ENCODE assay signal across 23 mouse cellular contexts in genomic region chr12:113428901-113429300, GRCm38 (mm10).
DNase-seq lines count a peak whose midpoint lies in the region; TF ChIP-seq lines count a peak whose summit lies in the region.
"Had no signal": no experiment of that assay in that cellular context is flagged by ENCODE, and none has a peak within 500 bp of the region (broad histone marks: within the 10 kb centered on the region; RNA-seq: fewer than 3 reads in every experiment).

No protein-coding gene starts in this region.

- H3K4me1 ChIP-seq in lung, adult 2 months (ENCODE audit: control insufficient read depth, insufficient read depth, low read length), result no peaks in the 10 kb centered on the region
- H3K4me1 ChIP-seq in CH12.LX (ENCODE audit: control insufficient read depth in 1 of 2, insufficient read depth in 2 of 2), result no peaks in the 10 kb centered on the region
- H3K4me1 ChIP-seq in small intestine, adult 2 months (ENCODE audit: control insufficient read depth, insufficient read depth, insufficient read length, low read length), result no peaks in the 10 kb centered on the region
- H3K4me1 ChIP-seq: embryonic facial prominence, embryonic 12.5 days; embryonic facial prominence, embryonic 15.5 days; heart, embryonic 10.5 days; heart, embryonic 13.5 days had no signal

- dilution Hi-C loops in CH12.LX (cut with MboI; ENCODE audit: extremely low pct_ligation_motif_present, extremely low pct_unique_long_range_greater_than_20kb, low sequenced_read_pairs), result no loop called here

- peak overlapping the region; percentile 100 for H3K9ac ChIP-seq in CH12.LX (ENCODE audit: insufficient read depth, low read depth)
- H3K9ac ChIP-seq: embryonic facial prominence, embryonic 12.5 days; embryonic facial prominence, embryonic 15.5 days; forebrain, postnatal 0 days; heart, embryonic 13.5 days; hindbrain, embryonic 14.5 days had no signal

- TF ChIP-seq EP300 in CH12.LX (IDR thresholded peaks at IDR 0.05; ENCODE audit: low read length), result no peak

- WGBS in lung, adult 2 months, result 79% methylated on average over 2 of the region's 2 CpGs
- 78% methylated on average over 2 of the region's 2 CpGs for WGBS in small intestine, adult 2 months

- in situ Hi-C loops in CH12.LX (cut with MboI; ENCODE audit: low pct_ligation_motif_present, low pct_unique_long_range_greater_than_20kb, low sequenced_read_pairs), result loop anchor here (25.0 kb wide), 2 partner anchors 167 to 1733 kb away; no protein-coding TSS in a partner anchor

- no peaks in the 10 kb centered on the region for H3K9me3 ChIP-seq in CH12.LX (replicated peaks; ENCODE audit: low read length)
- H3K9me3 ChIP-seq: embryonic facial prominence, embryonic 15.5 days; heart, embryonic 10.5 days had no signal

- no peak for TF ChIP-seq RAD21 in CH12.LX (IDR thresholded peaks at IDR 0.05; ENCODE audit: low read depth, low read length)

- peak overlapping the region; percentile 41 for H3K4me3 ChIP-seq in lung, adult 2 months (replicated peaks; ENCODE audit: extremely low read depth, low read depth, low read length)
- peak overlapping the region; percentile 64 to 81 (median 78) for H3K4me3 ChIP-seq in CH12.LX (replicated peaks in 1 of 3; ENCODE audit: low read depth in 2 of 3, low read length in 2 of 3, poor library complexity in 1 of 3)
- peak overlapping the region; percentile 31 for H3K4me3 ChIP-seq in small intestine, adult 2 months (ENCODE audit: low read depth, low read length)
- H3K4me3 ChIP-seq: embryonic facial prominence, embryonic 12.5 days; embryonic facial prominence, embryonic 15.5 days; heart, adult 2 months; heart, embryonic 10.5 days; heart, embryonic 13.5 days had no signal

- peaks cover 42% of the 10 kb centered on the region for H3K79me2 ChIP-seq in CH12.LX (replicated peaks; ENCODE audit: control insufficient read depth, extremely low read depth, insufficient read depth, poor library complexity, severe bottlenecking)

- H3K27ac ChIP-seq in CH12.LX (ENCODE audit: insufficient read depth, low read depth), result peak overlapping the region; percentile 98
- peak overlapping the region; percentile 57; the same call in 1 of the 2 replicates for H3K27ac ChIP-seq in small intestine, adult 2 months (ENCODE audit: insufficient read depth, low read depth, low read length)
- H3K27ac ChIP-seq: embryonic facial prominence, embryonic 12.5 days; embryonic facial prominence, embryonic 15.5 days; heart, adult 2 months; heart, embryonic 10.5 days; heart, embryonic 13.5 days; hindbrain, embryonic 14.5 days; hindbrain, postnatal 0 days had no signal

- no peak for TF ChIP-seq CTCF in lung, adult 2 months (IDR thresholded peaks at IDR 0.05; ENCODE audit: insufficient read depth, low read length)
- TF ChIP-seq CTCF in CH12.LX (conservative IDR thresholded peaks at IDR 0.05 in 1 of 2, IDR thresholded peaks at IDR 0.05 in 1 of 2; ENCODE audit: low read depth in 2 of 2, low read length in 2 of 2), result no peak
- TF ChIP-seq CTCF in small intestine, adult 2 months (IDR thresholded peaks at IDR 0.05; ENCODE audit: extremely low read depth, insufficient read length, insufficient replicate concordance, low read depth, low read length), result no peak

- DNase-seq in lung, adult 2 months, result no peak
- no peak for DNase-seq in lung, adult 18-20 months
- DNase-seq in B cell, adult 2 months, result peak; percentile 37 to 53
- no peak for DNase-seq in CH12.LX (ENCODE audit: extremely low read depth)
- no peak for DNase-seq in adrenal gland, postnatal 4 days (ENCODE audit: low spot score in 2 of 2)
- DNase-seq: adrenal gland, postnatal 10 days; cerebellum, adult 11 months; cerebellum, adult 2 months; cerebellum, adult 9-11 months; cerebellum, postnatal 25 days; forebrain, postnatal 0 days; gastrocnemius, postnatal 36 days; heart, adult 2 months; heart, postnatal 14 days; heart, postnatal 4 days had no signal

- no peak overlapping the region for H3K4me2 ChIP-seq in CH12.LX (ENCODE audit: insufficient read depth, low read depth, poor library complexity, severe bottlenecking)
- H3K4me2 ChIP-seq: embryonic facial prominence, embryonic 12.5 days; embryonic facial prominence, embryonic 15.5 days; heart, embryonic 13.5 days; hindbrain, embryonic 14.5 days had no signal

- TF ChIP-seq POLR2A in lung, adult 2 months (IDR thresholded peaks at IDR 0.05; ENCODE audit: borderline replicate concordance, extremely low read depth, low read depth, low read length), result no peak
- peak; percentile 32; the same call in 1 of the 2 replicates for TF ChIP-seq POLR2A in CH12.LX (IDR thresholded peaks at IDR 0.05; ENCODE audit: low read depth, low read length)
- no peak for TF ChIP-seq POLR2A in small intestine, adult 2 months (IDR thresholded peaks at IDR 0.05; ENCODE audit: low read depth, low read length)

- H3K27me3 ChIP-seq in CH12.LX (replicated peaks), result no peaks in the 10 kb centered on the region
- no peaks in the 10 kb centered on the region for H3K27me3 ChIP-seq in small intestine, adult 2 months (ENCODE audit: control insufficient read depth, insufficient read depth, low read length)
- H3K27me3 ChIP-seq: embryonic facial prominence, embryonic 12.5 days; embryonic facial prominence, embryonic 15.5 days; heart, embryonic 13.5 days had no signal

- peaks cover 23 to 34% of the 10 kb centered on the region in 2 experiments for H3K36me3 ChIP-seq in CH12.LX (replicated peaks in 1 of 2; ENCODE audit: control insufficient read depth in 1 of 2, insufficient read depth in 1 of 2, low read length in 1 of 2)
- H3K36me3 ChIP-seq in small intestine, adult 2 months (ENCODE audit: control insufficient read depth, insufficient read depth, low read length), result no peaks in the 10 kb centered on the region
- H3K36me3 ChIP-seq: embryonic facial prominence, embryonic 12.5 days; embryonic facial prominence, embryonic 15.5 days; G1E; heart, embryonic 10.5 days; heart, embryonic 13.5 days had no signal

TF ChIP-seq in CH12.LX, 34 proteins besides CTCF, POLR2A, EP300 and RAD21:
- TF ChIP-seq NRF1 (IDR thresholded peaks at IDR 0.05; ENCODE audit: low read depth, low read length), result no peak
- TF ChIP-seq CHD1 (IDR thresholded peaks at IDR 0.05; ENCODE audit: low read depth, low read length), result no peak
- peak; percentile 38; the same call in 1 of the 2 replicates for TF ChIP-seq CHD2 (IDR thresholded peaks at IDR 0.05; ENCODE audit: low read length)
- no peak for TF ChIP-seq MXI1 (IDR thresholded peaks at IDR 0.05; ENCODE audit: low read depth, low read length)
- 0 out of 2 replicates have a peak, but pooled peaks have one; percentile 15 for TF ChIP-seq TBP (conservative IDR thresholded peaks at IDR 0.05; ENCODE audit: low read depth, low read length)
- TF ChIP-seq ELF1 (IDR thresholded peaks at IDR 0.05; ENCODE audit: low read depth, low read length), result no peak
- TF ChIP-seq JUN (IDR thresholded peaks at IDR 0.05; ENCODE audit: insufficient read depth, low read depth, low read length), result no peak
- TF ChIP-seq KAT2A (IDR thresholded peaks at IDR 0.05; ENCODE audit: insufficient replicate concordance, low read length), result no peak
- TF ChIP-seq ZMIZ1 (IDR thresholded peaks at IDR 0.05; ENCODE audit: low read depth, low read length), result peak; percentile 76; the same call in 1 of the 2 replicates
TF ChIP-seq in CH12.LX: peak in this region for 3.

Comparison
In these comparisons a context has a peak if more than half of its experiments do, and no peak if none do; other contexts are left out.
1. DNase-seq: peak in B cell, adult 2 months (2 of 2); none in lung, adult 2 months (single experiment), lung, adult 18-20 months (0 of 2), CH12.LX (single experiment) and adrenal gland, postnatal 4 days (0 of 2).
2. Peak in every context shown above with its lines, with median percentiles within 50 percentile points of each other: H3K4me3 ChIP-seq.